In genomic region chr8:95488698-95489332, GRCm38 (mm10) we compare ENCODE assay signal across 7 mouse cellular contexts. TPM values are rescaled to one million over a fixed set of nuclear protein-coding genes. Genes with fewer than 3 reads are reported as not detected.
DNase-seq lines count a peak whose midpoint lies in the region; ATAC-seq lines count a peak whose summit lies in the region.

No protein-coding gene starts in this region.

- peak; percentile 57 for DNase-seq in adrenal gland, adult 8-10 months
- DNase-seq in embryo, embryonic 11.5 days (ENCODE audit: low read depth, low spot score) = peak; percentile 66
- peak; percentile 87 for DNase-seq in gastrocnemius, postnatal 4 days (ENCODE audit: low spot score in 2 of 2)
- DNase-seq in limb, embryonic 10.5 days (ENCODE audit: low spot score) = peak; percentile 91
- peak; percentile 32 for DNase-seq in skeletal muscle tissue, adult 2 months (ENCODE audit: low read depth, low spot score)

- H3K4me3 ChIP-seq in intestine, embryonic 16.5 days (ENCODE audit: low read length) = peak overlapping the region; percentile 96
- H3K4me3 ChIP-seq in limb, embryonic 10.5 days = peak overlapping the region; percentile 97
- peak overlapping the region; percentile 99 for H3K4me3 ChIP-seq in midbrain, embryonic 12.5 days

- peak overlapping the region; percentile 45 for H3K27ac ChIP-seq in intestine, embryonic 16.5 days (ENCODE audit: low read length)
- H3K27ac ChIP-seq in limb, embryonic 10.5 days = peak overlapping the region; percentile 93
- H3K27ac ChIP-seq in midbrain, embryonic 12.5 days (replicated peaks) = no peak overlapping the region

- peaks cover 8% of the 10 kb centered on the region for H3K4me1 ChIP-seq in intestine, embryonic 16.5 days (ENCODE audit: control insufficient read depth, insufficient read depth, low read length)
- H3K4me1 ChIP-seq in limb, embryonic 10.5 days = peaks cover 18% of the 10 kb centered on the region
- H3K4me1 ChIP-seq in midbrain, embryonic 12.5 days = peaks cover 13% of the 10 kb centered on the region

- peak overlapping the region; percentile 81 for H3K4me2 ChIP-seq in intestine, embryonic 16.5 days (ENCODE audit: low read depth, low read length)
- H3K4me2 ChIP-seq in midbrain, embryonic 12.5 days (replicated peaks) = peak overlapping the region; percentile 62

- no peaks in the 10 kb centered on the region for H3K27me3 ChIP-seq in intestine, embryonic 16.5 days (replicated peaks; ENCODE audit: control insufficient read depth, insufficient read depth, low read length)
- H3K27me3 ChIP-seq in limb, embryonic 10.5 days (ENCODE audit: low read depth, poor library complexity, severe bottlenecking) = no peaks in the 10 kb centered on the region
- no peaks in the 10 kb centered on the region for H3K27me3 ChIP-seq in midbrain, embryonic 12.5 days

- H3K9ac ChIP-seq in intestine, embryonic 16.5 days (ENCODE audit: low read depth, low read length) = peak overlapping the region; percentile 95
- peak overlapping the region; percentile 98 for H3K9ac ChIP-seq in midbrain, embryonic 12.5 days (replicated peaks)

- H3K36me3 ChIP-seq in intestine, embryonic 16.5 days (ENCODE audit: control insufficient read depth, insufficient read depth, low read length) = no peaks in the 10 kb centered on the region
- peaks cover 32% of the 10 kb centered on the region for H3K36me3 ChIP-seq in limb, embryonic 10.5 days
- H3K36me3 ChIP-seq in midbrain, embryonic 12.5 days = peaks cover 17% of the 10 kb centered on the region

- peak; percentile 94 for ATAC-seq in intestine, embryonic 16.5 days
- ATAC-seq in midbrain, embryonic 12.5 days (ENCODE audit: low FRiP score, low read depth) = peak; percentile 95

- no peaks in the 10 kb centered on the region for H3K9me3 ChIP-seq in intestine, embryonic 16.5 days (ENCODE audit: control insufficient read depth, low read length)
- no peaks in the 10 kb centered on the region for H3K9me3 ChIP-seq in limb, embryonic 10.5 days (replicated peaks)
- H3K9me3 ChIP-seq in midbrain, embryonic 12.5 days = no peaks in the 10 kb centered on the region

- 1% methylated on average over 21 of the region's 42 CpGs for WGBS in intestine, embryonic 16.5 days
- WGBS in limb, embryonic 10.5 days = 2% methylated on average over 16 of the region's 42 CpGs
- 2% methylated on average over 12 of the region's 42 CpGs for WGBS in midbrain, embryonic 12.5 days

RNA-seq across cellular contexts. Expression of gene Csnk2a2, which starts 1.0 kb away (rescaled TPM):
- total RNA-seq in adrenal gland, adult 8-10 months (2022) = 10 to 100 TPM; 55.1 to 93.1 (median 78.1) TPM
- 10 to 100 TPM; 51.4 to 52.8 TPM for total RNA-seq in gastrocnemius, postnatal 4 days (2021)
- 5.1 and 5.5 TPM in 2 replicates for polyA plus RNA-seq in intestine, embryonic 16.5 days (2015; fragmentation: Nextera tagmentation; extraction: Ambion mirVana)
- polyA plus RNA-seq in limb, embryonic 10.5 days (2016; fragmentation: Nextera tagmentation; extraction: Ambion mirVana) = 14.0 and 16.4 TPM in 2 replicates
- polyA plus RNA-seq in midbrain, embryonic 12.5 days (2016; fragmentation: Nextera tagmentation; extraction: Ambion mirVana) = 10.3 and 11.0 TPM in 2 replicates

RNA-seq across cellular contexts. Expression of gene Ccdc113, which starts 45.1 kb away (rescaled TPM):
- 1 to 10 TPM in 3 of 4 experiments, under 1 TPM in 1; 0.81 to 2.0 (median 1.7) TPM for total RNA-seq in adrenal gland, adult 8-10 months (2022)
- total RNA-seq in gastrocnemius, postnatal 4 days (2021) = under 1 TPM in 1 of 2 experiments, not detected in 1; 0.41 TPM
- polyA plus RNA-seq in intestine, embryonic 16.5 days (2015; fragmentation: Nextera tagmentation; extraction: Ambion mirVana) = 0.13 TPM in 1 of 2 replicates, not detected in the other
- 0.11 TPM in 1 of 2 replicates, not detected in the other for polyA plus RNA-seq in limb, embryonic 10.5 days (2016; fragmentation: Nextera tagmentation; extraction: Ambion mirVana)
- 0.18 and 0.59 TPM in 2 replicates for polyA plus RNA-seq in midbrain, embryonic 12.5 days (2016; fragmentation: Nextera tagmentation; extraction: Ambion mirVana)

RNA-seq across cellular contexts. Expression of gene Cfap20, which starts 54.1 kb away (rescaled TPM):
- total RNA-seq in adrenal gland, adult 8-10 months (2022) = 10 to 100 TPM; 43.2 to 55.3 (median 49.1) TPM
- 10 to 100 TPM; 31.5 to 38.3 TPM for total RNA-seq in gastrocnemius, postnatal 4 days (2021)
- 100 and 113 TPM in 2 replicates for polyA plus RNA-seq in intestine, embryonic 16.5 days (2015; fragmentation: Nextera tagmentation; extraction: Ambion mirVana)
- polyA plus RNA-seq in limb, embryonic 10.5 days (2016; fragmentation: Nextera tagmentation; extraction: Ambion mirVana) = 134 and 143 TPM in 2 replicates
- polyA plus RNA-seq in midbrain, embryonic 12.5 days (2016; fragmentation: Nextera tagmentation; extraction: Ambion mirVana) = 128 and 130 TPM in 2 replicates

Comparison
In these comparisons a context has a peak if more than half of its experiments do, and no peak if none do; other contexts are left out.
1. DNase-seq: peak in every context shown above with its lines; median percentile 91 in limb, embryonic 10.5 days; 87 in gastrocnemius, postnatal 4 days; 66 in embryo, embryonic 11.5 days; 57 in adrenal gland, adult 8-10 months; 32 in skeletal muscle tissue, adult 2 months.